Mouse (Mus musculus): ENCODE data around the gene Polr2h. TPM values are rescaled to one million over a fixed set of nuclear protein-coding genes. Genes with fewer than 3 reads are reported as not detected.

Gene Polr2h
- polyA plus RNA-seq, 1 experiment, result 28.1 TPM

DNA sequence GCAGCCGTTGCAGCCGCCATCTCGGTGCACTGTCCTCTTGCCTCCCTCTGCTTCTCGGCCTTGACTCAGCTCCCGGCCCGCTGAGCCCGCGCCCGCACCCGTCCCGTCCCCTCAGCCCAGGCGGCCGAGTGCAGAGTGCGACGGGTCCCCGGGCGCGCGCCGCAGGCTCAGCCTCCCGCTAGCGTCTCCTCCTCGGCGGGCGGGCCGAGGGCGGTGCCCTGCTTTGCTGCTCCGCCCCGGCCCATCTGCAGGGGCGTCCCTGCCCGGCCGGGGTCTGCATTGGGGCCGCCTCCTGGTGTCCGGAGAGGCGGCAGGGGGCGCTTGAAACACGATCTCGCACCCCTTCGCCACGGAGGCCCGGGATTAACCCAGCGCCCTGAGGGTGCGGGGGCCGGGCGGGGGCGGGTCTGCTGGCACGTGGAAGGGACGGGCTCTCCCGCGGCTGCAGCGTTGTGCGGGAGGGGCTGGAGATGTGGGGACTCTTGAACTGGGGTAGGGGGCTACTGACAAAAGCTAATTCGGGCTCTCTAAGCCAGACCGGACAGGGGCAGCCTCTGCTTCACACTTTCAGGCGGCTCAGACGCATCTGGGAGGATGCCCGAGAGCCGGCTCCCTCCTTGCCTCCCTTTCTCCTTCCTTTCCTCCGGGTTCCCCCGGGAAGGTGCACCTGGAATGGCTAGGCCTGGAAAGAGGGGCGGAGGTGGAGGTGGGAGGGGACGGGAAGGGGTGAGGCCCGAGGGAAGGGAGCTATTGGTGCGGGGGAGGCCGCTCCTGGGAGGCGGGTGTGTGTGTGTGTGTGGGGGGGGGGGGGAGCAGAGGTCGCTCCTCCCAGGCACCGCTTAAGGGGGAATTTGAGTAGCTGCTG, 1.3 kb upstream of the Polr2h start:
- WGBS, result under 1% methylated on average over 68 of the region's 68 CpGs
- DNase-seq (ENCODE audit: low read depth, low spot score), result no peak

DNA sequence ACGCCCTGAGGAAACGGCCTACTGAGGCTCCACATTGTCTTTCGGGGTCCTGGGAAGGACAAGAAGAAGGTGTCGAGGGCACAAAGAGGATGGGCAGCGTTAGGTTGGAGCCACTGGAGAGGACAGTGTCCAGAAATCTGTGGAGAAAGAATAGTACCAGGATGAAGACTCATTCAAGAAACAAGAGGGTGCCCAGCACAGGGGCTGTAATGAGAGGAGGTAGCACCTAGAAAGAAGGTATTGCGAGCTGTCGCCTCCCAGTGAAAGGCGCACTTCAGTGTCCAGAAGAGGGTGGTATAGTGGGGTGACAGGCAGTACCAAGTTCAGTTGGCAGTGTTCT, 654 bp upstream of the Polr2h start:
- WGBS, result under 1% methylated on average over 8 of the region's 8 CpGs
- no peak for DNase-seq (ENCODE audit: low read depth, low spot score)

DNA sequence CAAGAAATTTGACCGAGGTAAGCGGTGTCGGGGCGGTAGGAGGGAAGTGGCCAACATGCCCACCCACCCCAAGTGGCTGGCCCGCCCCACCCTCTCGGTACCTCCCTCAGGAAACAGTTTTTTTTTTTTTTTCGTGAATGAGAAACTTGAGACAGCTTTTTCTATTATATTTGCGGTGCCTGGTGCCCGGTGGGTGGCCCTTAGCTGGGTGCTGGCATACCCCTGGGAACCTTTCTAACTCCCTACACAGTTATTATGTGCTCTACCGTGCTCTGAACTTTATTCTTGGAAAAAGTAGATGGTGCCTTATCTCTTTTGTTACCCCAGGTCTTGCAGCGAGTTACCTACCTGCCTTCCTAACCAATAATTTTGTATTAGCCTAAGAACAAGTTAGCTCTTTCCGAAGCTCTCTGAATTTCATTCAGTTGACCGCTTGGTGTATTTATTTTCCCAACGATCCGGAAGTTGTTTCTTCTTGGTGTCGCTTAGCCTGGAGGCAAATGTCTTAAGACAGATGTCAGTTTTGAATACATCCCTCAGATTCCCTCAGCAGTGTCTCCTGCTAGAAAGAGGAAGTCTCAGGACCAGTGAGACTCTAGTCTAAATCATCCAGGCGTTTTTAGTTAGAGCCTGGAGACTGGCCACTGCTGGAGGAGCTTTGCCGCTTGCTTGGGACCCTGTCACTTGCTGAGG, 659 bp downstream of the Polr2h start:
- WGBS, result under 1% methylated on average over 18 of the region's 18 CpGs
- DNase-seq (ENCODE audit: low read depth, low spot score), result no peak

DNA sequence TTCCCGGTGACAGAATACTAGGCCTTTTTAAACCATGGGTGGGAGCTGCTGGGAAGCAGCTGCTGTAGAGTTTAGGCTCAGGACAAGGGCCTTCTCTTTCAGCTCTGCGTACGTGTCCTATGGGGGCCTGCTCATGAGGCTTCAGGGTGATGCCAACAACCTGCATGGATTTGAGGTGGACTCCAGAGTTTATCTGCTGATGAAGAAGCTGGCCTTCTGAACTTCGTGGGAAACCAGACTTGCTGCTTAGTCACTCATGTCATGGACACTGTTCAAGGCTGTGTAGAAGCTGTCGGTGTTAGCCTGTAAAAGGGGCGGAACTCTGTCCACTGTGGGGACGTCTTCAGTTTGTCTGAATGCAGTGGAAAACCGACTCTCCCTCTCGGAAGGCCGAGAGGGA, 4.3 kb downstream of the Polr2h start:
- no peak for DNase-seq (ENCODE audit: low read depth, low spot score)
- 84% methylated on average over 10 of the region's 10 CpGs for WGBS

DNA sequence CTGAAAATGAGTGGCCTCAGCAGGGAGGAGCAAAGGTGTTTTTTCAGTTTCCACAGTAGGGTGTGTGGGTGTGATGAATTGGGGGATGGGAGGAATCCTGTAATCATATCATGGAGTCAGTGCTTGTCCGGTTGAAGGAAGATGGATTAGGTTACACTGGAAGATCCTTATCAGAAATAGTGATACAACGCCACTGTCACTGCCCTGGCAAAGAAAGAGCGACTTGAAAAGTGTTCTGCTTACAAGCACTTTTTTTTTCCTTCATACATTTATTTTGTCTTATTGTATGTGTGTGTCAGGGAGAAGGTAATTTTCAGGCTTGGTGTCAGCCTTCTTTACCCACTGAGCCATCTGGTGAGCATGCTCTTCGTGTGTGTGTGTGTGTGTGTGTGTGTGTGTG, 5.3 kb downstream of the Polr2h start:
- 80% methylated on average over 4 of the region's 4 CpGs for WGBS
- DNase-seq (ENCODE audit: low read depth, low spot score), result no peak

DNA sequence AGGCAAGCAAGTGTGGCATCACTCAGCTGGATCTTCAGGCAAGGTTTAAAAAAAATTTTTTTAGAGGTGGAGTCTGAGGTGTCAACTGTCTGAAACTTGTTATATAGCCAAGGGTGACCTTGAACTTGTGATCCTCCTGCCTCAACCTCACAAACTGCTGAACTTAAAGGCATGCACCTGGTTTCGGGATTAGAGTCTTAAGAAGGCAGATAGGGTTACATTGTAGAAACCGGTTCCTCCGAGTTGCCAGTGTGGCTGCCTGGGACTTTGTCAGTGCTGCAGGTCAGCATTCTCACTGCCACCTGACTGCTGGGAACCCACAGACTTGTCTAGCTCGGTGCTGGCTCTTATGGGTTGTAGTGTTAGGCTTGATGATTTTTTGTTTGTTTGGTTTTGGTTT, 5.8 kb downstream of the Polr2h start:
- WGBS, result 77% methylated on average over 4 of the region's 4 CpGs
- no peak for DNase-seq (ENCODE audit: low read depth, low spot score)

DNA sequence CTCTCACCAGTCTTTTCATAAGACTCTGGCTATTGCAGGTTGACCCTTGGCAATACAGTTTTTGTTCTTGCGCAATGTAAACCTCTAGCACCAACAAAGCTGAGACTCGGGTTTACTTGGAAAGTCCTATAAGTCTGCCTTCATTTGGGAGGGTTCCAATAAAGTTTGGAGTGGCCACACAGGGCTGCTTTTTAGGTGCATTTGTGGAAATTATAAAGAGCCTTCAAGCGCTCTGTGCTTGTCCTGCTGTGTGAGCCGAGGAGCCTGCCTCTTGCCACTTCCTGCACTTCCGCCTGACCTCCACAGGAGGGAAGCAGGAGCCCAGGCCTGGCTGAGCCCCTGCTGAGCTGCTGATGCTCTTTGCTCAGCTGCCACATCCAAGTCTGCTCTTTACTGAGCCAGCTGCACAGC, 6.9 kb downstream of the Polr2h start:
- DNase-seq (ENCODE audit: low read depth, low spot score), result no peak
- WGBS, result 28% methylated on average over 5 of the region's 5 CpGs

DNA sequence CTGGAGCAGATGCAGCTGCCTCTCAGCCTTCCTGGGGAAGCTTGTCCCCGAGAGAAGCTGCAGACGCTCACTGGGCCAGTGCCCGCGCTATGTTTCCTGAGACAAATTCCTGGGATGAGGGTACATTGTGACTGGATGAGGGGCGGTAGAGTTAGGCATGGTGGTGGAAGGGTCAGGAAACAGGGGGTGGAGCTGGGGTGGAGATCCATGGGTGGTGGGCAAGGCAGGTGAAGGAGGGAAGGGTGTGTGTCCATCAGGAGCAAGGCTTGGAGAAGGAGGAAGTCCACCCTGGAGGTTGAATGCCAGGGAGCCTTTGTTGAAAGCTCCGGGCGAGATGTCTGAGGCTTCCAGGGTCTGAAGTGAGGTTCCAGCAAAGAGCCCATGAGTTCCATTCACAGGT, 7.9 kb downstream of the Polr2h start:
- DNase-seq (ENCODE audit: low read depth, low spot score), result no peak
- WGBS, result 89% methylated on average over 7 of the region's 7 CpGs

DNA sequence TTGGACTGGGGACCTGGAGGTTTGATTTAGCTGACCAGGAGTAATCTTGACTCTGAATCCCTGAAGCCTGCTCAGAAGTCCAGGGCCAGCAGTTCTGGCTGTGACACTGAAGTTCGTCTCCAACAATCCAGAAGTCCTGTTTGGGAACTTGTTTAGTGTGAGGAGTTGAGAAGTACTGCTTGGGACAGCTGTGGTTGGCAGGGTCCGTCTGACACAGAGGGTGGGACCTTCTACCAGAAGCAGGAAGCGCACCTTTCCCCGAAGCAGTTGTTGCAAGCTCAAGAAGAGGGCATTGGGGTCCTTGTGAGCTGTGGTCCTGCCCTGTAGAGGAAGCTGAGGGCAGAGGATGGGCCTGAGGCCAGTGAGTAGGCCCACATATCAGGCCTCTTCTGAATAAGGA, 8.3 kb downstream of the Polr2h start:
- WGBS, result 76% methylated on average over 4 of the region's 4 CpGs

DNA sequence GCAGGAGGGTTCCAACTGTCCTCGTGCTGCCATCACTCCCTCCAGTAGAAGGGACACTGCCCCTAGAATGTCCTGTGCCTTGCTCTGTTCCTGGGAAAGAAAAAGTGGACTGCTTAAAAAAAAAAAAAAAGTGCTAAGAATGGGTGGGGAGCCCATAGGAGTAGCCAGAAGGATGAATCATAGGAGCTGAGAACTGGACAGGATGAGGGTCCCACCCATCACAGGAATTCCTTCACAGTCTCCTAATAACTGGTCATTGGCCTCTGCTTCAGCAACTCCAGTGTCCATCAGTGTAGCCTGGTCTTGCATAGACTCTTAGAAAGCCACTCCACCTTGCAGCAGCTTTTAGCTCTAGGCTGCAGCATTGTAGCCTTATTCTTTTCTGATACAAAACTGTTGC, 8.9 kb downstream of the Polr2h start:
- DNase-seq (ENCODE audit: low read depth, low spot score), result no peak
- 58% methylated on average over 1 of the region's 1 CpGs for WGBS

More for the DNA sequence above, 8.3 kb downstream of the Polr2h start:
- no peak for DNase-seq (ENCODE audit: low read depth, low spot score)

DNA sequence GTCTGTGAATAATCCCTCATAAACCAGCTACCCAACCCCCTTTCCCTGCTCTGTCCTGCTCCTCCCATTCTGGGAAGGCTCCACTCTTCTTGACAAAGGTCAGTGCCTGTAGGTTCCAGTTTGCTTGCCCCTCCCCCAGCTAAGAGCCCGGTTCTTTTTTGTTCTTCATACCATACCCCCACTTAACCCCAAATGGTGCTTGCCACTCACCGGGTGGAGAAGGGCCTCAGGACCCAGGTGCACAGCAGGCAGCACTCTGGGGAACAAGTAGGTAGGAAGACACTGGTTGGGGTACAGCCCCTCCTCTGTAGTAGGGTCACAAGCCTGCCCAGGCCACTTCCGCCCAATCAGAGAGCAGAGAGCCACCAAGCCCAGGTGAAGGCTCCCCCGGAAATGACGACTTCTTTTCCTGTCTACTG, 12.8 kb downstream of the Polr2h start:
- no peak for DNase-seq (ENCODE audit: low read depth, low spot score)
- 30% methylated on average over 5 of the region's 5 CpGs for WGBS

DNA sequence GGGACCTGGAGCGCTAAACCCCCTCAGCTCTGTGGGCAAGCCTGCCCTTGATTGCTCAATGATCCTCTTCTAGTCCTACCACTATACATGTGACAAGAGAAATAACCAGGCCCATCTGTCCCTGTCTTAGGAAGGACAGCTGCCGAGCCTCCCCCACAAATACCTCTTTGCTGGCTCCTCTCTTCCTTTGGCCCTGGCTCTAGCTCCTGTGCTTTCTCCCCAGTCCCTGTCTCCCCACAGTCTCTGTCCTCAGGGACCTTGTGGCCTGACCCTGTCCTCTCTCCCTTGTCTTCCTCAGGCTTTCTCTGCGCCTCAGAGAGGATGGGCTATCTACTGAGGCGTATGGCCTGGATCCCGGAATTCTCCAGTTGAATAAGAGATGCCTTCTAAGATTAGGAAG, 14.2 kb downstream of the Polr2h start:
- DNase-seq (ENCODE audit: low read depth, low spot score), result no peak
- WGBS, result 83% methylated on average over 5 of the region's 5 CpGs

DNA sequence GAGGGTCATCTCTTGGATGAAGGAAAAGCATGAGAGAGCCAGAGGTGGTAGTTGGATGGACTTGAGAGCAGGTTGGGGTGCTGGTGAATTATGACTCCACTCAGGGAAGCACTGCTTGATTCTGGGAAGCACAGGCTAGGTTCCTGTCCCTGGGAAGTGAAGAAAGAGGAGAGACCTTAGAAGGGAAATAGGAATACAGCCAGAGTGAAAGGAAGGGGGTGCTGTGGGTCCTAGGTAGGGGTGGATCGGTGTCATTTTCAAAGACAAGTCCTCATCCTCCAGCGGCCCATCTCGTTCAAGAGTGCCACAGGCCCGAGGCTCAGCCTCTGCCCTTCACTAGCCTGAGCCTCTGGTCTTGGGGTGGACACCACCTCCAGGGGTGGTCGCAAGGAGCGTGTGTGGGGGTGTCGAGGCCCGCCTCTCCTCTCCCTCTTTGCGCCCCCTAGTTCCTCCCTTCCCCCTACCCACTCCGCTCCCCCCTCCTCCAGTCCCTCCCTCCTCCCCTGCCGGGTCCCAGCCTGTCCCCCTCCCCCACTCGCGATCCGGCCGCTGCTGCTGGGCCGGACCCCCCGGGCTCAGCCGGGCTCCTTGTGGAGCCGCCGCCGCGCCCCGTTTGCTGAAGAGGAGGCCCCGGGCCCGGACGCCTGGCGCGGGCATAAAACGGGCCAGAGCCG, 14.9 kb downstream of the Polr2h start:
- DNase-seq (ENCODE audit: low read depth, low spot score), result no peak
- WGBS, result 9% methylated on average over 27 of the region's 30 CpGs

DNA sequence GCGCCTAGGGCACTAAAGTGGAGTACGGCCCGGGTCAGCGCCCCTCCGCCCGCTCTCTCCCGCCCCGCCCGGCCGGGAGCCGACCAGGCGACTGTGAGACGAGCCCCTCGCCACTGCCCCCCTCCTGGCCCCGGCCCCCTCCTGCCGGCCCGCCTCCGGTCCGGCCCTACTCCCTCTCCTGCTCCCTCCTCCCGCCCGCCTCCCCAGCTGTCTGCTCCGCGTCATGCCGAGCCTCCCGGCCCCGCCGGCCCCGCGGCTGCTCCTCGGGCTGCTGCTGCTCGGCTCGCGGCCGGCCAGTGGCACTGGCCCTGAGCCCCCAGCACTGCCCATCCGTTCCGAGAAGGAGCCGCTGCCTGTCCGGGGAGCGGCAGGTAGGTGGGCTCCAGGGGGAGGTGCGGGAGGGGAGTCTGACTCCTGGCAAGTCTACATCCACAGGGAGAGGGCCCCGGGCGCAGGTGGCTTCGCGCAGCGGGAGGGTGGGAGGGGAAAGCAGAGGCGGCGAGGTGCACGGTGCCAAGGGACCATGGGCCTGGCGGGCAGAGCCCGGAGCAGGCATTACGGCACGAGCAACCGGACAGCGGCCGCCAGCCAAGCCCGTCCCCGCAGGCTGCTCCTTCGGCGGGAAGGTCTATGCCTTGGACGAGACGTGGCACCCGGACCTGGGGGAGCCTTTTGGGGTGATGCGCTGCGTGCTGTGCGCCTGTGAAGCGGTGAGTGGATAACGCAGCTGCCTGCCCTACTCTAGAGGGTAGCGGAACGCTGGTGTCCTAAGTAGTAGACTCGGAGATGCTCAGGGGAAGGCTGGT, 15.7 kb downstream of the Polr2h start, which contains the start of gene Chrd:
Gene Chrd (plus strand): TSS at position 203 of the 806 bp plus-strand sequence.
- under 1% methylated on average over 64 of the region's 70 CpGs for WGBS
- DNase-seq (ENCODE audit: low read depth, low spot score), result no peak

DNA sequence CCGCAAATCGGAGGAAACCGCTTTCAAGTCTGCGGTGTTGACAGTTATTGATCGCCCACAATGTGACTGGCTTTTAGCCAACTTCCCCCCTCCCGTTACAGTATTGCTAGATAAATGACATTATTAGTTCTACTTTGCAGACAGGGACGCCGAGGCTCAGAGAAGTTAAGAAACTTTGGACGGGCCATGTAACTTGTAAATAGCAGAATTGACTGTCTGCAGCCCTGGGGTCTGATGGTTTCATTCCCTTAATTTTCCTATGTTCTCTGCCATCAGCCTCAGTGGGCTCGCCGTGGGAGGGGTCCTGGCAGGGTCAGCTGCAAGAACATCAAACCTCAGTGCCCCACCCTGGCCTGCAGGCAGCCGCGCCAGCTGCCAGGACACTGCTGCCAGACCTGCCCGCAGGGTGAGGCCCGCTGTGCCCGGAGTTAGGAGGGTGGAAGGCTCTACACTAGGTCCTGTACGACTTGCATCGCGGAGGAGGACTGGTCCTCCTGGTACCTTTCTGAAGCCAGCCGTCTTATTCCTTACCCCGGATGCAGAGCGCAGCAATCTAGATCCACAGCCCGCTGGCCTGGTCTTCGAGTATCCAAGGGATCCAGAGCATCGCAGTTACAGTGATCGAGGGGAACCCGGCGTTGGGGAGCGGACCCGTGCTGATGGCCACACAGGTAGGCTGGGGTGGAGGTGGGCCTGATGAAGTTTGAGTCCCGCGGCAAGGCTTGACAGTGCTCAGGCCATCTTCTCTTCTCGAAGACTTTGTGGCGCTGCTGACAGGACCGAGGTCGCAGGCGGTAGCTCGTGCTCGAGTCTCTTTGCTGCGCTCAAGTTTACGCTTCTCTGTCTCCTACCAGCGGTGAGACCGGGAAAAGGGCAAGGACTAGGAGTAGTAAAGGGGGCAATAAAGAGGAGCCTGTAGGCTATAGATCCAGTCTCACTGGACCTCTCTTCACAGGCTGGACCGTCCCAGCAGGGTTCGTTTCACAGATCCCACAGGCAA, 16.6 kb downstream of the Polr2h start, which contains the start of gene Thpo:
Gene Thpo (minus strand): TSS at position 781 of the 1,000 bp plus-strand sequence.
- 14% methylated on average over 45 of the region's 45 CpGs for WGBS
- no peak for DNase-seq (ENCODE audit: low read depth, low spot score)

DNA sequence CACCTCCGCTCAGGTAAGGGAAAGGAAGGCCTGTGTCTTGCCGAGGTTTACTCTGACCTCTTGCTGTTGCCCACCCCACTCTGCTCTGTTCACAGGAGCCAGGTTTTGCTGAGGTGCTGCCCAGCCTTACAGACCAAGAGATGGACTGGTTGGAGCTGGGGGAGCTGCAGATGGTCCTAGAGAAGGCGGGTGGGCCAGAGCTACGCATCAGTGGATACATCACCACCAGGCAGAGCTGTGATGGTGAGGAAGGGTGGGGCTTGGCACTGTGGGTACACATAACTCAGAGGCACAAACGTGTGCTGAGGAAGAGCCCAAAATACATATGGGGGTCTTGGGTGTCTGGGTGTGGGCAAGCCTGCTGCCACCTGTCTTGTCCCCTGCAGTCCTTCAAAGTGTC, 18.2 kb downstream of the Polr2h start:
- 76% methylated on average over 5 of the region's 5 CpGs for WGBS
- no peak for DNase-seq (ENCODE audit: low read depth, low spot score)

DNA sequence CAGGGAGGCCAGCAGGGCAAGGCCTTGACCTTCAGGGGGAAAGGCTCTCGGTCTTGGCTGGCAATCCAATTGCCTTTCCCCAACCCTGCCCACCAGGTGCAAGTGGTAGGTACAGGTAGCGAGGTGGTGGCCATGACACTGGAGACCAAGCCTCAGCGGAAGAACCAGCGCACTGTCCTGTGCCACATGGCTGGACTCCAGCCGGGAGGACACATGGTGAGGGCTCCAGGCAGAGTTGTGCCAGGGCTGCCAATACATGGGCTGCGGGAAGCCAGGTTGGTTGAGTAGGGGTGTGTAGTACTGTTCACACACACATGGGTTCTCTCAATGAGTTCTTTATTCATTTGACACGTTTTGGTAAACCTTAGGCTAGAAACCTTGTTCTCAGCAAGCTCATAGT, 18.7 kb downstream of the Polr2h start:
- 92% methylated on average over 7 of the region's 7 CpGs for WGBS
- DNase-seq (ENCODE audit: low read depth, low spot score), result no peak

DNA sequence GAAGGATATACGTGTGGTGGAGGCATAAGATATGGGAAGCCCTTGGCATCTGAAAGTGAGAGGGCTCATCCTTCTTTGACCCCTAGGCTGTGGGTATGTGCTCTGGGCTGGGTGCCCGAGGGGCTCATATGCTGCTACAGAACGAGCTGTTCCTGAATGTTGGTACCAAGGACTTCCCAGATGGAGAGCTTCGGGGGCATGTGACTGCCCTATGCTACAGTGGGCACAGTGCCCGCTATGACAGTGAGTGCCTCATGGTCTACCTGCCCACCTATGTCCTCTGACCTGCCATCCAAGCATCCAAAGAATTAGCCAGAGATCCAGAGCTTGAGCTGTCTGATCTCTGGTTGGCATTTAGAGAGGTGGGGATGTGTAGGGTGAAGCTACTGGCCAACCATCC, 19.4 kb downstream of the Polr2h start:
- WGBS, result 88% methylated on average over 5 of the region's 5 CpGs

DNA sequence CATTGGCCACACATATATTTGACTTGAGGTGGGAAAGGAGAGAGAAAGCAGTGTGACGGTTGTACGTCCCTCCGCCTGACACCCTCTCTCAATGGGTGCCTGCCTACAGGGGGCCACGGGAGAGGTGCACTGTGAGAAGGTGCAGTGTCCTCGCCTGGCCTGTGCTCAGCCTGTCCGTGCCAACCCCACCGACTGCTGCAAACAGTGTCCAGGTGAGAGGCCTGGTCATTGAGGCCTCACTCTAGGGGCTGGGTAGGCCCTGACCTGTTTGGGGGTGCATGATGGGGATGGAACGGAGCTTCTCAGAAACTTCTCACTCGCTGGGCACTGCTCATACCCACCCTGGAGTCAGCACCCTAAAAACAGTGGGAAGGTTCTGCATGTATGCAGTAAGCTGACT, 22.4 kb downstream of the Polr2h start:
- WGBS, result 94% methylated on average over 9 of the region's 9 CpGs

More for the DNA sequence above, 19.4 kb downstream of the Polr2h start:
- no peak for DNase-seq (ENCODE audit: low read depth, low spot score)

More for the DNA sequence above, 22.4 kb downstream of the Polr2h start:
- DNase-seq (ENCODE audit: low read depth, low spot score), result no peak
